Mouse (Mus musculus): ENCODE results near the gene Hid1.

DNA sequence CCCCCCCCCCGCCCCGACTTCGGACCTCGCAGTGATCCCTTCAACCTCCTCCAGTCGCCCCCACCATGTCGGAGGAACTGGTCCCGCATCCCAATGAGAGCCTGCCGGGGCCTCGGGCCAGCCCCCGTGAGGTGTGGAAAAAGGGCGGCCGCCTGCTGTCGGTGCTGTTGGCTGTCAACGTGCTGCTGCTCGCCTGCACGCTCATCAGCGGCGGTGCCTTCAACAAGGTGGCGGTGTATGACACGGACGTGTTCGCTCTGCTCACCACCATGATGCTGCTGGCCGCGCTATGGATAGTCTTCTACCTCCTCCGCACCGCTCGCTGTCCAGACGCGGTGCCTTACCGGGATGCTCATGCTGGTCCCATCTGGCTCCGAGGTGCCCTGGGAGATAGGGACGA is 44.2 kb downstream of the Hid1 start:
- no peak for TF ChIP-seq CTCF (IDR thresholded peaks at IDR 0.05; ENCODE audit: low read depth)
- no peak for TF ChIP-seq EP300 (IDR thresholded peaks at IDR 0.05; ENCODE audit: low read depth)

Measured in liver, postnatal 0 days (tissue).